Mouse (Mus musculus) stomach, postnatal 0 days (tissue): ENCODE measurements around the gene Ssbp3.

Source experiments
- CTCF ChIP-seq: IDR thresholded peaks from 2 replicates; pipeline ENCODE4 v1.5.1; 2016; ENCODE audit warnings: antibody characterized with exemption, low read depth, mild to moderate bottlenecking, moderate library complexity
- EP300 ChIP-seq: optimal IDR thresholded peaks from 2 replicates; pipeline ENCODE3; 2016; ENCODE audit warnings: antibody characterized with exemption

- no peak for TF ChIP-seq CTCF
- no peak for TF ChIP-seq EP300
These were observed 108.5 kb downstream of the Ssbp3 start for GRCm38 (mm10) chr4:107019027-107019426.
